Mouse (Mus musculus) R1 (cell line): ENCODE results near the gene Hemk1.

Experiments used
- DNase-seq: peaks from one replicate; pipeline ENCODE4 v3.0.0-alpha.2; 2018; ENCODE audit warnings: low read depth, low spot score

Gene Hemk1

GRCm38 (mm10) chr9:107338172-107338883, at the start of gene Hemk1:
TSS of gene Hemk1 (minus strand) at chr9:107338350.
- DNase-seq: peak; percentile 91

- no peak for DNase-seq
Measured at GRCm38 (mm10) chr9:107387708-107388107, 49.6 kb upstream of the Hemk1 start.

- DNase-seq: peak; percentile 42
Measured at GRCm38 (mm10) chr9:107386722-107387121, 48.6 kb upstream of the Hemk1 start.

GRCm38 (mm10) chr9:107384396-107384795, 46.2 kb upstream of the Hemk1 start:
- no peak for DNase-seq

GRCm38 (mm10) chr9:107381723-107382122, 43.6 kb upstream of the Hemk1 start:
- DNase-seq: peak; percentile 51

GRCm38 (mm10) chr9:107377961-107378512, 39.9 kb upstream of the Hemk1 start:
- DNase-seq: peak; percentile 26

- peak; percentile 90 for DNase-seq
Measured at GRCm38 (mm10) chr9:107375451-107375850, 37.3 kb upstream of the Hemk1 start.

- peak; percentile 95 for DNase-seq
Measured at GRCm38 (mm10) chr9:107374623-107375022, 36.5 kb upstream of the Hemk1 start.

- DNase-seq: no peak
Measured at GRCm38 (mm10) chr9:107372441-107372840, 34.3 kb upstream of the Hemk1 start.

GRCm38 (mm10) chr9:107370106-107370463, 31.9 kb upstream of the Hemk1 start:
- no peak for DNase-seq

- no peak for DNase-seq
Measured at GRCm38 (mm10) chr9:107369270-107370105, 31.3 kb upstream of the Hemk1 start.

GRCm38 (mm10) chr9:107368302-107368701, 30.2 kb upstream of the Hemk1 start:
- DNase-seq: no peak

- peak; percentile 59 for DNase-seq
Measured at GRCm38 (mm10) chr9:107366644-107367043, 28.5 kb upstream of the Hemk1 start.

- DNase-seq: no peak
Measured at GRCm38 (mm10) chr9:107360989-107361388, 22.8 kb upstream of the Hemk1 start.

- DNase-seq: peak; percentile 78
Measured at GRCm38 (mm10) chr9:107357651-107358050, 19.5 kb upstream of the Hemk1 start.

GRCm38 (mm10) chr9:107355870-107356765, 18.0 kb upstream of the Hemk1 start:
- DNase-seq: peak; percentile 69

- DNase-seq: no peak
Measured at GRCm38 (mm10) chr9:107354826-107355225, 16.7 kb upstream of the Hemk1 start.

- DNase-seq: no peak
Measured at GRCm38 (mm10) chr9:107349321-107349720, 11.2 kb upstream of the Hemk1 start.

GRCm38 (mm10) chr9:107347586-107348183, 9.5 kb upstream of the Hemk1 start:
- DNase-seq: no peak

- no peak for DNase-seq
Measured at GRCm38 (mm10) chr9:107346081-107346480, 7.9 kb upstream of the Hemk1 start.

- DNase-seq: no peak
Measured at GRCm38 (mm10) chr9:107344027-107344426, 5.9 kb upstream of the Hemk1 start.
